Mouse (Mus musculus) C2C12 (cell line): Measurements from ENCODE around the gene Tm2d3. TPM values are rescaled to one million over a fixed set of nuclear protein-coding genes. Genes with fewer than 3 reads are reported as not detected.

Experiments used
- H3K27me3 ChIP-seq: one replicate; pipeline ENCODE4 v1.6.1; 2011; ENCODE audit not compliant: control insufficient read depth, insufficient read depth, insufficient read length
- H3K36me3 ChIP-seq: one replicate; pipeline ENCODE4 v1.6.1; 2011; ENCODE audit not compliant: control insufficient read depth, insufficient read depth
- H3K4me3 ChIP-seq: one replicate; pipeline ENCODE4 v1.5.1; 2011; ENCODE audit warnings: mild to moderate bottlenecking, control low read depth; ENCODE audit not compliant: poor library complexity, insufficient read depth, severe bottlenecking
- H3K79me2 ChIP-seq: one replicate; pipeline ENCODE4 v1.6.1; 2011; ENCODE audit not compliant: control insufficient read depth, insufficient read depth
- H3K79me3 ChIP-seq: one replicate; pipeline ENCODE4 v1.6.1; 2011; ENCODE audit warnings: low read depth, control low read depth
- H3ac ChIP-seq: one replicate; pipeline ENCODE3; 2011; ENCODE audit warnings: low read depth; ENCODE audit not compliant: control insufficient read depth, insufficient read length
- CEBPB ChIP-seq: IDR thresholded peaks from one replicate; pipeline ENCODE4 v1.6.1; 2011; ENCODE audit warnings: low read depth, mild to moderate bottlenecking, control low read depth, moderate library complexity
- CTCF ChIP-seq: IDR thresholded peaks from one replicate; pipeline ENCODE4 v1.5.1; 2011; ENCODE audit not compliant: control insufficient read depth, insufficient read depth, insufficient read length
- FOSL1 ChIP-seq: IDR thresholded peaks from one replicate; pipeline ENCODE4 v1.8.0; 2011; ENCODE audit warnings: mild to moderate bottlenecking, low read length; ENCODE audit not compliant: poor library complexity, insufficient read depth, severe bottlenecking
- MAX ChIP-seq: IDR thresholded peaks from one replicate; pipeline ENCODE4 v1.6.1; 2011; ENCODE audit warnings: mild to moderate bottlenecking, control low read depth
- MYOD1 ChIP-seq: IDR thresholded peaks from one replicate; pipeline ENCODE4 v1.6.1; 2011; ENCODE audit warnings: low read depth; ENCODE audit not compliant: control insufficient read depth, insufficient read length
- MYOG ChIP-seq: IDR thresholded peaks from one replicate; pipeline ENCODE4 v1.6.1; 2011; ENCODE audit not compliant: control insufficient read depth, insufficient read length; ENCODE audit errors: extremely low read depth
- USF1 ChIP-seq: IDR thresholded peaks from one replicate; pipeline ENCODE4 v1.6.1; 2011; ENCODE audit warnings: low read depth, mild to moderate bottlenecking, control low read depth, moderate library complexity
- polyA plus RNA-seq: library from polyadenylated mRNA; unstranded; fragments of >200 nt; fragmentation: generic; extraction: Trizol; gene quantifications from one replicate; pipeline ENCODE4 v1.2.1, GENCODE M21; 2012; ENCODE audit warnings: missing spikeins

Gene Tm2d3
- polyA plus RNA-seq, 1 experiment = 32.8 TPM

DNA sequence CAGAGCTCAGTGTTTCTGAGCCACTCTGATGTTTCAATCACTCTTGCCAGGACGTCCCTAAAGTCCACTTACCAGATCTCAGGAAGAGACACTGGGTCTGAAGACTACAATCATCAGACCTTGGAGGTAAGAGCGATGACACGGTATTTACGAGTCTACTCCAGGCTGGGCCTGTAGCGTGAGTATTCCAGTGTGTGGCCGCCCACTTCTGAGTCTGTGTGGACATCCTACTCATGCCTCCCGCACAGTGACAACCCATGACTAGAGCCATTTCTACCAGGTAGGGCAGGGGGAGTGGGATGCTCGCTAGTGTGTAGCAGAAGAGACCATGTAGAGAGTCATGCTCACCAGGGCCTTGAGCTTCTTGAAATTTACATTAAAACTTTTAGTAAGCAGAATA lies 51.9 kb downstream of the Tm2d3 start:
- no peak overlapping the region for H3ac ChIP-seq
- no peaks in the 10 kb centered on the region for H3K36me3 ChIP-seq
- TF ChIP-seq USF1 = no peak
- no peak for TF ChIP-seq MYOG
- TF ChIP-seq MAX = no peak
- no peak for TF ChIP-seq FOSL1
- TF ChIP-seq MYOD1 = no peak
- no peak for TF ChIP-seq CEBPB
- TF ChIP-seq CTCF = no peak
- no peak overlapping the region for H3K4me3 ChIP-seq
- H3K79me2 ChIP-seq = no peaks in the 10 kb centered on the region
- H3K79me3 ChIP-seq = no peaks in the 10 kb centered on the region
- no peaks in the 10 kb centered on the region for H3K27me3 ChIP-seq

DNA sequence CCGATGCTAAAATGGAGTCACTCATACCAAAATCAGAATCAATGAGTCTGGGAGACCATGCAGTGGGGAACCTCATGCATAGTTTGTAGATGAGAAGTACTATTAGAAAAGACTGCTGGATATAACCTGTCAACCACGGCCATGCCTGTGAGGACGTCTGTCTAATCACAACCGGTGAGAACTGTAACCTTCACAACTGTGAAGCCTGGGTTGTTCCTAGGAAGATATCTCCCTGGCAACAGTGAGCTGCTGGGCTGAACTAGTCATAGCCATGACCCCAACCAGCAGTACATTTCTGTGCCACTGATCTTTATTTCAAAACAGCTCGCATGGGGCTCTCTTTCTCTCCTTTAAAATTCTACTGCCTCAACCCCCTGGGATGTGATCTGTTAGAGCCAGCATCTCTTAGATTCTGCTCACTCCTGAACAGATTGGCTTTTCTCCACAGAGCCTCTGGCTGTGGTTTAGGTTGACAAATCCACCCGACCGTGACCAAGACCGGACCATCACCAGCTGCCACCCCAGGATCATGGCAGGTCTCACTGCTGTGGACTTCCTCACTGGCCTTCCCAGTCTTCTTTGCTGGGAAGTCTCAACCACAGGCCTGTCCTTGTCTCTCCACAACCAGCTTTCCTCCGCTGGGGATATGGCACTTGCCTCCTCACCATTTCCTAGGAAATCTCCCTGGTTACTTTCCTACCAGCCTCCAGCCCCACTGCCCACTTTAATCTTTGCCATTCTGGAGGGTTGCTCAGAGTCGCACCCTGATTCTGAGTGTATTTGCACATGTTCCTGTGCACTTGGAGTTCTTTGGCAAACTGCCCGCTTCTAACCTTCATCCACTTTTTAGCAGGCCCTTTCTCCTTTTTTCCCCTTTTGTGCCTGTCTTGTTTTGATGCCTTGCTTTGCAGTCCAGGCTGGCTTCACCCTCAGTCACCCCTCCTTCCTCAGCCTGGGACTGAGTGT lies 57.3 kb downstream of the Tm2d3 start:
- Histone ChIP-seq H3K4me3 (no peak overlapping the region), H3K79me3 (no peaks in the 10 kb centered on the region), H3K27me3 (peaks cover 4% of the 10 kb centered on the region), H3K36me3 (no peaks in the 10 kb centered on the region), H3ac (no peak overlapping the region), H3K79me2 (no peaks in the 10 kb centered on the region)
- no peak for TF ChIP-seq USF1
- no peak for TF ChIP-seq CTCF
- TF ChIP-seq MAX = no peak
- TF ChIP-seq MYOD1 = no peak
- TF ChIP-seq CEBPB = no peak
- no peak for TF ChIP-seq FOSL1
- TF ChIP-seq MYOG = no peak

Other genes starting within 250 kb of the Tm2d3 start
- 19.3 TPM for gene Tjp1, start 163.4 kb upstream of the Tm2d3 start, polyA plus RNA-seq
- gene Tarsl2, start 46.3 kb upstream of the Tm2d3 start, polyA plus RNA-seq = 3.3 TPM
- 0.06 TPM for gene Pcsk6, start 170.6 kb downstream of the Tm2d3 start, polyA plus RNA-seq